Mouse (Mus musculus) mesoderm, embryonic 11.5 days (tissue): ENCODE data around the gene Btnl2.
"Not testable (repeated sequence)": the region's sequence is repeated elsewhere in the genome, so short reads cannot be mapped to it uniquely, and the experiment has no call there.

Experiments
- DNase-seq: peaks from one replicate; pipeline ENCODE4 v3.0.0-alpha.2; 2012; ENCODE audit warnings: low read depth, low spot score

Btnl2 gene

GRCm38 (mm10) chr17:34354539-34354938, at the start of gene Btnl2:
Btnl2 (plus strand) TSS chr17:34354822.
- DNase-seq, result no peak

GRCm38 (mm10) chr17:34305380-34306030, 49.1 kb upstream of the Btnl2 start, which contains the start of gene H2-Eb1:
H2-Eb1 (plus strand) TSS chr17:34305867.
- DNase-seq, result peak; percentile 86

GRCm38 (mm10) chr17:34306407-34306806, 48.2 kb upstream of the Btnl2 start:
- no peak for DNase-seq

- DNase-seq, result no peak
Observed at GRCm38 (mm10) chr17:34307216-34307615, 47.4 kb upstream of the Btnl2 start.

GRCm38 (mm10) chr17:34308161-34308560, 46.5 kb upstream of the Btnl2 start:
- DNase-seq, result no peak

GRCm38 (mm10) chr17:34309225-34309624, 45.4 kb upstream of the Btnl2 start:
- no peak for DNase-seq

GRCm38 (mm10) chr17:34309683-34310385, 44.8 kb upstream of the Btnl2 start:
- peak; percentile 61 for DNase-seq

- DNase-seq, result not testable (repeated sequence)
Observed at GRCm38 (mm10) chr17:34310526-34310925, 44.1 kb upstream of the Btnl2 start.

GRCm38 (mm10) chr17:34312185-34312584, 42.4 kb upstream of the Btnl2 start:
- no peak for DNase-seq

GRCm38 (mm10) chr17:34313393-34313792, 41.2 kb upstream of the Btnl2 start:
- DNase-seq, result peak; percentile 76

- no peak for DNase-seq
Observed at GRCm38 (mm10) chr17:34314286-34314685, 40.3 kb upstream of the Btnl2 start.

- DNase-seq, result no peak
Observed at GRCm38 (mm10) chr17:34315512-34315911, 39.1 kb upstream of the Btnl2 start.

- DNase-seq, result no peak
Observed at GRCm38 (mm10) chr17:34316697-34317096, 37.9 kb upstream of the Btnl2 start.

- no peak for DNase-seq
Observed at GRCm38 (mm10) chr17:34317275-34317674, 37.3 kb upstream of the Btnl2 start.

- no peak for DNase-seq
Observed at GRCm38 (mm10) chr17:34325436-34325835, 29.2 kb upstream of the Btnl2 start, which contains the start of gene H2-Eb2. H2-Eb2 (plus strand) TSS chr17:34325665.

GRCm38 (mm10) chr17:34326373-34326772, 28.2 kb upstream of the Btnl2 start:
- no peak for DNase-seq

GRCm38 (mm10) chr17:34329807-34330206, 24.8 kb upstream of the Btnl2 start:
- DNase-seq, result no peak

GRCm38 (mm10) chr17:34331200-34331599, 23.4 kb upstream of the Btnl2 start:
- no peak for DNase-seq

GRCm38 (mm10) chr17:34340619-34341402, 13.8 kb upstream of the Btnl2 start:
- no peak for DNase-seq

- DNase-seq, result no peak
Observed at GRCm38 (mm10) chr17:34344882-34345281, 9.7 kb upstream of the Btnl2 start.

GRCm38 (mm10) chr17:34345486-34345885, 9.1 kb upstream of the Btnl2 start:
- no peak for DNase-seq

- DNase-seq, result no peak
Observed at GRCm38 (mm10) chr17:34346041-34346440, 8.6 kb upstream of the Btnl2 start.
